Mouse (Mus musculus) ES-E14 (cell line): ENCODE results near the gene Glod4.

Source experiments
- CHD2 ChIP-seq: IDR thresholded peaks from 2 replicates; pipeline ENCODE4 v1.6.1; 2014; ENCODE audit warnings: mild to moderate bottlenecking, low read depth, low read length, inconsistent platforms
- HCFC1 ChIP-seq: IDR thresholded peaks from 2 replicates; pipeline ENCODE4 v1.6.1; 2012; ENCODE audit warnings: low read length, inconsistent platforms, borderline replicate concordance; ENCODE audit not compliant: insufficient read depth
- MAFK ChIP-seq: IDR thresholded peaks from 2 replicates; pipeline ENCODE4 v1.6.1; 2014; ENCODE audit warnings: mild to moderate bottlenecking, low read depth, low read length, inconsistent platforms; ENCODE audit not compliant: insufficient read depth
- ZC3H11A ChIP-seq: IDR thresholded peaks from 2 replicates; pipeline ENCODE4 v1.6.1; 2012; ENCODE audit warnings: low read depth, mild to moderate bottlenecking, inconsistent platforms, low read length, borderline replicate concordance
- ZNF384 ChIP-seq: IDR thresholded peaks from 2 replicates; pipeline ENCODE4 v1.6.1; 2012; ENCODE audit warnings: low read depth, low read length, inconsistent platforms

DNA sequence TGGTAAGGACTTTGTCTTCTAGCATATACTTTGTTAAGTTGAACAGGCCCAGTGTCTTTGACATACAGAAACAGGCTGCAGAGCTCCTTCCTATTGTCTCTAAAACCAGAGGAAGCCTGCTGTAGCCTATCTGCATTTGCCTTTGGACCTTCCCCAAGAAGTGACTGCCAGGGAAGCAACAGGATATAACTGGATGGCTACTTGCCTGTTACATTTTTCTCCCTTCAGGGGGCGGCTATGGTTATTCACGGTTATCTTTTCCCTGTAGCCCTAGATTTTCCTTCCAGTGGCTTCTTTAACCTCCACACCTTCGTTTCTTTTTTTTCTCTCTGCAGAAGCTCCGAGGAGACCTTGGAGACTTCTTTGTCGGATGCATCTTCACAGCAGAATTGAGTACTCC is 36.7 kb downstream of the Glod4 start:
- TF ChIP-seq ZC3H11A (no peak), HCFC1 (no peak), CHD2 (no peak), MAFK (no peak), ZNF384 (no peak)
